Mouse (Mus musculus): ENCODE results near the gene Olfr115.

DNA sequence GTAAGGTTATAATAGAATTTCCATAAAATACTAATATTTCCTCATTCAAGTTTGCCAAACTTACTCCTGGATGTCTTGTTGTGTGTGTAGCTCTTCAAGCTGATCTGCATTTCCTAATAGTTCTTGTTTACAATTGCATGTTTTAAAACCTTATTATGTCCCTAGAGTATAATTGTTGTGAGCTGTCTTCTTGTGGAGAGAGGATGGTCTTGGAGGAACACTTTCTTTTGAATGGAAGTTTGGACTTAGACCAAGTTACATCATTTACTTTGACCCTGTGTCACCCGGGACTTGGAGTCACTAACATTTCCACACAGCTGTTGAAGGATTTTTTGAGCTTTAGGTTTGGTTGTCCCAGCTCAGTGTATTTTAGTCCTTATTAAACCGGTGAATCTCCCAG lies at the start of gene Olfr115, which contains the start of gene Olfr116:
- TF ChIP-seq POLR2A (IDR thresholded peaks at IDR 0.05; ENCODE audit: borderline replicate concordance, extremely low read depth, low read depth, low read length) (no peak), CTCF (IDR thresholded peaks at IDR 0.05; ENCODE audit: insufficient read depth, low read length) (no peak)
